Mouse (Mus musculus) embryo, embryonic 10.5 days (tissue): Measurements from ENCODE around the gene Vmn1r91.
"Not testable (repeated sequence)": the region's sequence is repeated elsewhere in the genome, so short reads cannot be mapped to it uniquely, and the experiment has no call there.

ENCODE experiments used
- DNase-seq: peaks from one replicate; pipeline ENCODE4 v3.0.0-alpha.2; 2015; ENCODE audit warnings: low spot score

Gene Vmn1r91

DNA sequence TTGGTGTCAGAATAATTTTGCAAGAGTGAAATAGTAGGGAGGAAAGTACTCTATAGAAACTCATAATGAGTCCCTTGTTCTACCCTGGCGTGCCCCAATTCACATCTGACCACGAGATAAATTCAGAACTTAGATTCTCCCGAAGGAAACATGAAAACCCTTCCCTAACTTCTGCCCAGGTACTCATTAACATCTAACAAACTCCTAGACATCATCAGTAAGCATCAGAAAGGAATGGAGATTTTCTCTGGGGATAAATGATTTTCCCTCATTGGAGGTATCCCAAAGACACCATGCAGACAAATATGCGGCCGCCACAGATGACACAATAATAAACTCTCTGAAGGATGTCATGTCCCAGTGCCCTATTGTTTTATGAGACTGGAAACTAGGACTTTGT is at the start of gene Vmn1r91:
Gene Vmn1r91 (plus strand): TSS at position 301 of the 400 bp plus-strand sequence.
- DNase-seq = not testable (repeated sequence)

GRCm38 (mm10) chr7:20064100-20064499 is 35.4 kb upstream of the Vmn1r91 start:
- DNase-seq = not testable (repeated sequence)

- DNase-seq = not testable (repeated sequence)
These were observed 21.4 kb upstream of the Vmn1r91 start for GRCm38 (mm10) chr7:20078118-20078517.

DNA sequence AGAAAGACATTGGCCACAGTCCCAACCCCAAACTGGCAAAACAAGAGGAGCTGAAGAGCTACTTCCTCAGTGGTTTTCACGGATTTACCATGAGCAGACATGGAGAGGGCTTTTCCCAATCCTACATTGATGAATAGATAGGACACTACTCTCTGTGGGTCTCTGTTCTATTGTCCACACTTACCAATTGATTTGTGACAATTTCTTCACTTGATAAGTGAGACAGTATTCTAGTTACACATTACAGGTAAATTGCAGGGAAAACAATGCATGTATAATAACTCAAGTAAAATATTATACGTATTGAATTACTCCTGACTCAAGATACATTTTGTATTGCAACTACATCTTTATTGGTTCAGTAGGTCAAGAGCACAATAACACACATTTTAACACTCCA is 23.0 kb downstream of the Vmn1r91 start, which contains the start of gene Gm16442:
Gene Gm16442 (minus strand): TSS at position 101 of the 400 bp plus-strand sequence.
- not testable (repeated sequence) for DNase-seq

GRCm38 (mm10) chr7:20138988-20139387 is 39.5 kb downstream of the Vmn1r91 start, which contains the start of gene Vmn1r93:
TSS of gene Vmn1r93 (minus strand) at chr7:20139088.
- DNase-seq = not testable (repeated sequence)
